Mouse (Mus musculus) liver, postnatal 0 days (tissue): Measurements from ENCODE around the gene Olfr1220. TPM values are rescaled to one million over a fixed set of nuclear protein-coding genes. Genes with fewer than 3 reads are reported as not detected.

Source experiments
- ATAC-seq: fragments of 200-750 bp; cut with Nextera tagmentation; 2 replicates; pipeline ENCODE4 v1.8.0; 2017; ENCODE audit warnings: mild to moderate bottlenecking, moderate library complexity
- DNase-seq: peaks from one replicate; pipeline ENCODE4 v3.0.0-alpha.2; 2016
- H3K27ac ChIP-seq: fragments of 300-500 bp; sonication (generic); 2 replicates; pipeline ENCODE4 v1.5.1; 2014; ENCODE audit warnings: antibody characterized with exemption, moderate library complexity, mild to moderate bottlenecking, low read depth
- H3K27me3 ChIP-seq: fragments of 300-500 bp; sonication (generic); 2 replicates; pipeline ENCODE4 v1.6.1; 2014; ENCODE audit warnings: low read length, control low read depth, mixed read lengths; ENCODE audit not compliant: insufficient read depth
- H3K36me3 ChIP-seq: fragments of 300-500 bp; sonication (generic); replicated peaks from 2 replicates; pipeline ENCODE4 v1.6.1; 2014; ENCODE audit warnings: mild to moderate bottlenecking, control low read depth, low read length, moderate library complexity, mixed read lengths; ENCODE audit not compliant: insufficient read depth
- H3K4me1 ChIP-seq: fragments of 300-500 bp; sonication (generic); 2 replicates; pipeline ENCODE4 v1.6.1; 2014; ENCODE audit warnings: antibody characterized with exemption, mild to moderate bottlenecking, control low read depth; ENCODE audit not compliant: insufficient read depth
- H3K4me2 ChIP-seq: fragments of 300-500 bp; sonication (generic); 2 replicates; pipeline ENCODE4 v1.6.1; 2014; ENCODE audit warnings: low read depth, mild to moderate bottlenecking, low read length, moderate library complexity, mixed read lengths
- H3K4me3 ChIP-seq: fragments of 300-500 bp; sonication (generic); 2 replicates; pipeline ENCODE4 v1.5.1; 2014; ENCODE audit warnings: low read depth, low read length
- H3K9ac ChIP-seq: fragments of 300-500 bp; sonication (generic); replicated peaks from 2 replicates; pipeline ENCODE4 v1.6.1; 2014; ENCODE audit warnings: mild to moderate bottlenecking, moderate library complexity
- H3K9me3 ChIP-seq: fragments of 300-500 bp; sonication (generic); 2 replicates; pipeline ENCODE4 v1.6.1; 2016; ENCODE audit warnings: mild to moderate bottlenecking, control low read depth, low read length, mixed read lengths
- CTCF ChIP-seq: sonication (generic); IDR thresholded peaks from 2 replicates; pipeline ENCODE4 v1.5.1; 2016; ENCODE audit warnings: antibody characterized with exemption, low read depth
- EP300 ChIP-seq: IDR thresholded peaks from 2 replicates; pipeline ENCODE4 v1.6.1; 2016; ENCODE audit warnings: antibody characterized with exemption, low read depth, mild to moderate bottlenecking
- WGBS: fragments of 180-500 bp; shearing (Covaris S2); extraction: QIAGEN DNeasy Blood & Tissue Kit; methylation state at CpG from one replicate; pipeline ENCODE4 v1.1.7; 2014; ENCODE audit not compliant: insufficient replicate concordance; 5-methylcytosine and 5-hydroxymethylcytosine counted together
- polyA plus RNA-seq: library from polyadenylated mRNA; unstranded; fragments of >200 nt; fragmentation: Nextera tagmentation; extraction: Ambion mirVana; gene quantifications from 2 replicates; pipeline ENCODE4 v1.2.1, GENCODE M21; 2015

The Olfr1220 gene
- not detected in 2 replicates for polyA plus RNA-seq

DNA sequence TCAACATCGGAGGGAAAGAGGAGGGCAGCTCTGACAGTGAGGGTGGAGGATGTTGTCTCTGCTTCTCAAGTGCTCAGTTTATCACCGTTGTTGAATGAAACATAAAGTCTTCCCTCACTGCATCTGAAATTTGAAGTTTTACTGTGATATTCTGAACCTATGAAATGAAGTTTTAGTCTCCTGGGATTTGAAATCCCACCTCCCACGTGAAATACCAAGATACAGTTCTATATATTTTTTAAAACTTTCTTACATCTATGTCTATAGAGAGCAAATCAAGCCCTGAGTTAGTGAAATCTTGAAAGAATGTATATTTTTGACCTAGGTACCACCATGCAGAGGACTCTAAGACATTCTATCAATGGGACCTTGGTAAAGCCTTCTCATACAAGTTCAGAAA lies at the start of gene Olfr1220:
Gene Olfr1220, minus strand, starts transcription at position 101 of the 400 bp plus-strand sequence.
- Histone ChIP-seq H3K4me2 (no peak within 1 kb of the TSS), H3K27me3 (no peaks in the 10 kb centered on the region), H3K9ac (no peak within 1 kb of the TSS), H3K4me1 (no peaks in the 10 kb centered on the region), H3K4me3 (no peak within 1 kb of the TSS), H3K27ac (no peak within 1 kb of the TSS), H3K9me3 (no peaks in the 10 kb centered on the region), H3K36me3 (no peaks in the 10 kb centered on the region)
- ATAC-seq = no peak
- no peak for DNase-seq
- TF ChIP-seq EP300 = no peak
- TF ChIP-seq CTCF = no peak
- WGBS = 67% methylated on average over 3 of the region's 3 CpGs

DNA sequence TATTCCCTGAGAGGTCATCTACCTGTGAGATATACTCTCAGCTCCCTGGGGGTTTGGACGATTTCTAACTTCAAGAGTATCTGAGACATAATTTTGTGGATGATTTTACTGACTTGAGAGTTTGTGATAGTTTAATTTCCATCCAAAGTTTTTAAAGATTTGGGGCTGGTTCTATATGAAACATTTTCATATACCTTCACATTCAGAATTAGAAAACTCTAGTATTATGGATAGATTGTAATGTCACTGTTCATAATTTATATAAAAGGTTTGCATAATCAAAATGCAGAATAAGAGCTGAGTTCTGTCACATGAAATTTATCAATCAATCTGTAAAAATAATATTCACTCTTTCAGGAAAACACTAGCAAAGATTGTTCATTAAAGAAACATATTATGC lies 44.8 kb upstream of the Olfr1220 start, which contains the start of gene Olfr1223:
Gene Olfr1223, minus strand, starts transcription at position 101 of the 400 bp plus-strand sequence.
- DNase-seq (no peak), ATAC-seq (no peak)
- WGBS = 49% methylated on average over 1 of the region's 1 CpGs
- no peak within 1 kb of the TSS for H3K4me2 ChIP-seq
- no peak within 1 kb of the TSS for H3K4me3 ChIP-seq
- H3K4me1 ChIP-seq = no peaks in the 10 kb centered on the region
- TF ChIP-seq EP300 = no peak
- no peak for TF ChIP-seq CTCF
- H3K27me3 ChIP-seq = no peaks in the 10 kb centered on the region
- H3K9ac ChIP-seq = no peak within 1 kb of the TSS
- no peaks in the 10 kb centered on the region for H3K9me3 ChIP-seq
- H3K27ac ChIP-seq = no peak within 1 kb of the TSS
- H3K36me3 ChIP-seq = no peaks in the 10 kb centered on the region

DNA sequence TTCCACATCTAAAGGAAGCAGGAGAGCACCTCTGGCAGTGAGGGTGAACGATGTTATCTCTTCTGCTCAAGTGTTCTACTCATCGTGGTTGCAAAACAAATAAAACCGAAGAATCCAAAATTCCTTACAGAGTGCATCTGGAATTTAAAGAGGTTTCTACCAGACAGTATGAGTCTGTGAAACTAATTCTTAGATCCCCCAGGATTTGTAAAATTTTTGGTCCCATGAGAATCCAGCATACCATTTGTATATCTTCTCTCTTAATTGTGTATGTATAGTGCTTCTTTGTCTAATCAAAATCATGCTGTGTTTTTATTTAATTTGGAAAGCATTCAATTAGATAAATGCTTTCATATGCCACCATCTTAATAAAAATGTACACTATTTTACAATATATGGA lies 26.3 kb upstream of the Olfr1220 start, which contains the start of gene Olfr1222:
Gene Olfr1222, minus strand, starts transcription at position 101 of the 400 bp plus-strand sequence.
- no peak for TF ChIP-seq EP300
- TF ChIP-seq CTCF = no peak
- no peak for DNase-seq
- Histone ChIP-seq H3K36me3 (no peaks in the 10 kb centered on the region), H3K9me3 (no peaks in the 10 kb centered on the region), H3K4me3 (no peak within 1 kb of the TSS), H3K4me1 (no peaks in the 10 kb centered on the region), H3K27me3 (no peaks in the 10 kb centered on the region), H3K9ac (no peak within 1 kb of the TSS), H3K27ac (no peak within 1 kb of the TSS), H3K4me2 (no peak within 1 kb of the TSS)
- WGBS = 53% methylated on average over 3 of the region's 3 CpGs
- ATAC-seq = no peak

DNA sequence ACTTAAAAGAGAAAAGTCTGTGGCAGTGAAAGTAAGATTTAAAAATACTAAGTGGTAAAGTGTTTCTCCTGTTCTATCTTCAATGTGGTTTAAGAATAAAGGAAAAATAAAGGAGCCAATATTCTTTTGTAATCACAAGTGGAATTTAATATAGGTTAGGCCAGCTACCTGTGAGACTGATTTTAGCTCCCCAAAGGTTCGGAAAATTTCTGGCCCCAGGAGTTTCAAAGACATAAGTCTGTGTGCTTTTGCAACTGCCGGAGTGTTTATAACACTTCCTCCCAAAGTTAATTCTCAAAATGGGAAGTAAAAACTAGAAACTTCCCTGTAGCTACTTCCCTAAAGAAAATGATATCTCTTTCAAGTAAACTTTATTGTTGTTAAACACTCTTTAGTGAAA lies 10.5 kb upstream of the Olfr1220 start, which contains the start of gene Olfr1221:
Gene Olfr1221, minus strand, starts transcription at position 101 of the 400 bp plus-strand sequence.
- ATAC-seq (no peak), DNase-seq (no peak)
- no peaks in the 10 kb centered on the region for H3K27me3 ChIP-seq
- no peaks in the 10 kb centered on the region for H3K4me1 ChIP-seq
- no peak within 1 kb of the TSS for H3K27ac ChIP-seq
- H3K9ac ChIP-seq = no peak within 1 kb of the TSS
- H3K4me3 ChIP-seq = no peak within 1 kb of the TSS
- H3K36me3 ChIP-seq = no peaks in the 10 kb centered on the region
- H3K4me2 ChIP-seq = no peak within 1 kb of the TSS
- TF ChIP-seq CTCF (no peak), EP300 (no peak)
- H3K9me3 ChIP-seq = no peaks in the 10 kb centered on the region
- WGBS = 39% methylated on average over 2 of the region's 2 CpGs

DNA sequence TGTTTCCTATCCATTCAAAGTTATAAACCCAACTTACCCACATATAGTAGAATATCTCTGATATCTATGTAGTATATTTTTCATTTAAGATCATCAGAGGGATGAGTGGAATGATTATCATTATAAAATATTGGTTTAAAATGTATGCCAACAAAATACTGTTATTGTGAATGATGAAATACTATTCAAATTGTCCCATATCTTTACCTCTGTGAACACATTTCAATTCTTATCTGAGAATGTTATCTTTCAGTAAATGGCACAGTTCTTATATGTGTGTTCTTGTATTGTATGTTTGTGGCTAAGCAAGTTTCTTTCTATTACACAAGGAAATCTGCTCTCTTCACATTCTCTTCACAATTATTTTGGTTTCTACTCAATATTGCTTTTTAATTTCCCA lies 984 bp downstream of the Olfr1220 start:
- Histone ChIP-seq H3K27ac (no peak overlapping the region), H3K4me1 (no peaks in the 10 kb centered on the region), H3K4me3 (no peak overlapping the region), H3K4me2 (no peak overlapping the region), H3K36me3 (no peaks in the 10 kb centered on the region), H3K27me3 (no peaks in the 10 kb centered on the region), H3K9me3 (no peaks in the 10 kb centered on the region), H3K9ac (no peak overlapping the region)
- ATAC-seq (no peak), DNase-seq (no peak)
- TF ChIP-seq CTCF (no peak), EP300 (no peak)

DNA sequence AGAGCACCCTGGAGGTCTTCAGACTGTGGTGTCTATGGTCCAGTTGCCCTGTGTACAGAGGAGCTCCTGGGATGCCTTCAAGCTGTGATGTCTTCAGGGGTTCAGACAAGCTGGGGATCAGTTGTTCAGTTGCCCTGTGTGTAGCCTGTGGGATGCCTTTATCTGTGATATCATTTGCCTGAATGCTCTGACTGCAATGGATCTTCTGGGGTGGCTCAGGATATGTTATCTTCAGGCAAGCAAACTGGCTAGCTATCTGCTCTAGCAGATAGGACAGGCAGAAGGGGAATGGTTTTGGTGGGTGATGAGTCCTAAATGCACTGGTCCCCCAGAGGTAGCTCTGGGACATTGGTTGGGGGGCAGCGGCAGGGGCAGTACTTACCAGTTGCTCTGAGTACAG lies 12.8 kb downstream of the Olfr1220 start:
- Histone ChIP-seq H3K4me3 (no peak overlapping the region), H3K36me3 (no peaks in the 10 kb centered on the region), H3K4me1 (no peaks in the 10 kb centered on the region), H3K27ac (no peak overlapping the region), H3K9ac (no peak overlapping the region), H3K27me3 (no peaks in the 10 kb centered on the region), H3K4me2 (no peak overlapping the region), H3K9me3 (no peaks in the 10 kb centered on the region)
- ATAC-seq = no peak
- no peak for DNase-seq
- 84% methylated on average over 1 of the region's 1 CpGs for WGBS
- TF ChIP-seq EP300 (no peak), CTCF (no peak)

DNA sequence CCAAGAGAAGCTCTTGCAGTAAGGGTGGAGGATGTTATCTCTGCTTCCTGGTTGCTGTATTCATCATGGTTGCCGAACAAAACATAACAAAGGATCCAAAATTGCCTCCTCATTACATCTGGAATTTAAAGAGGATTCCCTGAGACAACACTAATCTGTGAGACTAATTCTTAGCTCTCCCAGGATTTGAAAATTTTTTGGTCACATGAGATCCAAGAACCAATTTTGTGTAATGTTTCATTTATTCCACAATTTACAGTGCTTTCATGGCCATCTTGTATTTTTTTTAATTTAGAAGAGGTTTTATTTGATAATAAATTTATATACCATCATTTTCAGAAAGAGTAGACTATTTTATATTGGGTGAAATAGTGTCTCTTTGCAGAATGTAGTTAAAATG lies 23.2 kb downstream of the Olfr1220 start, which contains the start of gene Olfr1219:
Gene Olfr1219, minus strand, starts transcription at position 101 of the 400 bp plus-strand sequence.
- DNase-seq (no peak), ATAC-seq (no peak)
- Histone ChIP-seq H3K27ac (no peak within 1 kb of the TSS), H3K4me2 (no peak within 1 kb of the TSS), H3K4me1 (no peaks in the 10 kb centered on the region), H3K9me3 (no peaks in the 10 kb centered on the region), H3K27me3 (no peaks in the 10 kb centered on the region), H3K9ac (no peak within 1 kb of the TSS), H3K4me3 (no peak within 1 kb of the TSS), H3K36me3 (no peaks in the 10 kb centered on the region)
- TF ChIP-seq EP300 (no peak), CTCF (no peak)
- WGBS = 42% methylated on average over 1 of the region's 1 CpGs
